Mouse (Mus musculus) midbrain, embryonic 16.5 days (tissue): ENCODE data around the gene Plppr3. TPM values are rescaled to one million over a fixed set of nuclear protein-coding genes. Genes with fewer than 3 reads are reported as not detected.

ENCODE experiments used
- ATAC-seq: fragments of 200-750 bp; cut with Nextera tagmentation; 2 replicates; pipeline ENCODE4 v1.8.0; 2017; ENCODE audit warnings: moderate TSS enrichment
- H3K27ac ChIP-seq: fragments of 300-500 bp; sonication (generic); 2 replicates; pipeline ENCODE4 v1.5.1; 2014; ENCODE audit warnings: mild to moderate bottlenecking, low read length, mixed read lengths
- H3K27me3 ChIP-seq: fragments of 300-500 bp; sonication (generic); 2 replicates; pipeline ENCODE4 v1.6.1; 2014; ENCODE audit warnings: low read depth, low read length, mixed read lengths; ENCODE audit not compliant: control insufficient read depth, insufficient read depth
- H3K36me3 ChIP-seq: fragments of 300-500 bp; sonication (generic); 2 replicates; pipeline ENCODE4 v1.6.1; 2014; ENCODE audit warnings: mild to moderate bottlenecking, low read length, moderate library complexity, mixed read lengths; ENCODE audit not compliant: control insufficient read depth, insufficient read depth
- H3K4me1 ChIP-seq: fragments of 300-500 bp; sonication (generic); 2 replicates; pipeline ENCODE4 v1.6.1; 2014; ENCODE audit warnings: mild to moderate bottlenecking, low read length, mixed read lengths; ENCODE audit not compliant: control insufficient read depth, insufficient read depth
- H3K4me2 ChIP-seq: fragments of 300-500 bp; sonication (generic); 2 replicates; pipeline ENCODE4 v1.6.1; 2014; ENCODE audit warnings: mild to moderate bottlenecking, low read length, mixed read lengths
- H3K4me3 ChIP-seq: fragments of 300-500 bp; sonication (generic); 2 replicates; pipeline ENCODE4 v1.5.1; 2014; ENCODE audit warnings: low read depth, mild to moderate bottlenecking, low read length, moderate library complexity, mixed read lengths
- H3K9ac ChIP-seq: fragments of 300-500 bp; sonication (generic); 2 replicates; pipeline ENCODE4 v1.6.1; 2014; ENCODE audit warnings: low read depth, low read length, mixed read lengths
- H3K9me3 ChIP-seq: fragments of 300-500 bp; sonication (generic); replicated peaks from 2 replicates; pipeline ENCODE4 v1.6.1; 2014; ENCODE audit warnings: mild to moderate bottlenecking, low read length, mixed read lengths; ENCODE audit not compliant: control insufficient read depth, poor library complexity, severe bottlenecking
- WGBS: fragments of 180-500 bp; shearing (Covaris S2); extraction: QIAGEN DNeasy Blood & Tissue Kit; methylation state at CpG from one replicate; pipeline ENCODE4 v1.1.7; 2014; 5-methylcytosine and 5-hydroxymethylcytosine counted together
- polyA plus RNA-seq: library from polyadenylated mRNA; unstranded; fragments of >200 nt; fragmentation: Nextera tagmentation; extraction: Ambion mirVana; gene quantifications from 2 replicates; pipeline ENCODE4 v1.2.1, GENCODE M21; 2015

The Plppr3 gene
- polyA plus RNA-seq, 1 experiment from 2014 or later, result 471 TPM

DNA sequence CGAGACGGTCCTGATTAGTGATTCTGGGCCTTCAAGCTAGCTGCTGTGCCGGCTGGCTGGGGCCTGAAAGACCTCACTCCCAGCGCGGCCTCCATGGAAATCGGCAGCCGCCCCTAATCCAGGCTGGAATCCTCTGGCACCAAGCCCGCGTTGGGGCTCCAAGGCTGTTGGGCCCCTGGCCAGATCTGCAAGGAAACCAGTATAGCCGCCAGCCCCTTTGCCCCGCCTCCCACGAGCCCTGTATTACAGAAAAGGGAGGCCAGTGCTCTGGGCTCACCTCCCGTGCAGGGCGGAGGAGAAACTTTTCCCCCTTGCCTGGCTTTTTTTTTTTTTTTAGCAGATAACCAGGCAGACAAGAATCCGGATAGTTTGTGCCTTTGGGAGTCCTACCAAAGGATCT lies 21.0 kb downstream of the Plppr3 start:
- Histone ChIP-seq H3K4me2 (peak overlapping the region; percentile 91), H3K9ac (peak overlapping the region; percentile 86), H3K27me3 (no peaks in the 10 kb centered on the region), H3K36me3 (no peaks in the 10 kb centered on the region), H3K4me1 (peaks cover 52% of the 10 kb centered on the region), H3K27ac (peak overlapping the region; percentile 96), H3K4me3 (peak overlapping the region; percentile 83), H3K9me3 (no peaks in the 10 kb centered on the region)
- peak; percentile 16; the same call in 1 of the 2 replicates for ATAC-seq
- WGBS, result 2% methylated on average over 15 of the region's 15 CpGs

DNA sequence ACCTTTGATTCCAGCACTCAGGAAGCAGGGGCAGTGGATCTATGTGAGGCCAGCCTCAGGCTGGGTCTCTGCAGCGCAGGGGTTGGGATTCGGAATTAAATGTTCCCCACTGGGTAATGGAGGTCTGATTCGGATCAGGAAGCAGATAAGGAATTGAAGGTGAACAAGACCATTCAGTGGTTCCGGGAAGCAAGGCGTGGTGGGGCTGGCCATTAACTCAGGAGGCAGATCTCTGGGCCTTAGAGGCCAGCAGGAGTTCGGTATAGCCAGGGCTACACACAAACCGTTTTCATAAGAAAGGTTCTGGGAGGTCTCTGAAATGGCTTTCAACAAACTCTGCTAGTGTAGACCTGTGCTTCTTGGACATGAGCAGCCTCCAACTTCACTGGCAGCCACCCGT lies 21.6 kb downstream of the Plppr3 start:
- no peaks in the 10 kb centered on the region for H3K36me3 ChIP-seq
- H3K4me2 ChIP-seq, result peak overlapping the region; percentile 91
- peak overlapping the region; percentile 96 for H3K27ac ChIP-seq
- H3K4me1 ChIP-seq, result peaks cover 46% of the 10 kb centered on the region
- peak overlapping the region; percentile 83 for H3K4me3 ChIP-seq
- ATAC-seq, result no peak
- H3K27me3 ChIP-seq, result no peaks in the 10 kb centered on the region
- 12% methylated on average over 8 of the region's 8 CpGs for WGBS
- H3K9ac ChIP-seq, result peak overlapping the region; percentile 86
- H3K9me3 ChIP-seq, result no peaks in the 10 kb centered on the region

DNA sequence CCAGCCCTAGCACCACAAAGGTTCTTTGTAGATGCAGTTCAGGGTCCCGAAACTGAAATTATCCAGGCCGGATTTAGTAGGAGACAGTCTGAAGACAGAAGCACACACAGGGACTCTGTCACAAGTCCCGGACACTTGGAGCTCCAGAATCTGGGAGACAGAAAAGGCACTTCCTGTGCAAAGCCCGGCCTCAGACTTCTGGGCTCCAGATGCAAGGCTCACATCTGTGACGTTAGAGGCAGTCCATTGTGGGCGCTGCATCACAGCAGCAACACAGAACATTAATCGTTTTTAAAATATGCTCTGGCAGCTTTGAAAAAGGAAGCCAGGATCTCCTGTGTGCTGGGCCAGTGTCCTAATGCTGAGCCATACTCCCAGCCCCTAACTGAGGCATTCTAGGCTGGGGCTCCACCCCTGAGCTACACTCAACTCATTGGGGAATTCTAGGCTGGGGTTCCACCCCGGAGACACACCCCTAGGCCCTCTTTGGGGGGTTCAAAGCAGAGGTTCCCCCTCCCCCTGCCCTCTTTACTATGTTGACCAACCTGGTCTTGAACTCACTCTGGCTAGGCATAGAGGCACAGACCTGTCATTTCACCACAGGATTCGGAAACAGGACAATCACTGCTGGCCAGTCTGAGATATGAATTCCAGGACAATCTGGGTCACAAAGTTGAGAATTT lies 22.2 kb downstream of the Plppr3 start:
- H3K4me2 ChIP-seq, result peak overlapping the region; percentile 91
- H3K4me3 ChIP-seq, result peak overlapping the region; percentile 83; the same call in 1 of the 2 replicates
- peaks cover 40% of the 10 kb centered on the region for H3K4me1 ChIP-seq
- peak overlapping the region; percentile 96 for H3K27ac ChIP-seq
- H3K9ac ChIP-seq, result peak overlapping the region; percentile 86
- no peaks in the 10 kb centered on the region for H3K36me3 ChIP-seq
- 58% methylated on average over 9 of the region's 9 CpGs for WGBS
- H3K27me3 ChIP-seq, result no peaks in the 10 kb centered on the region
- H3K9me3 ChIP-seq, result no peaks in the 10 kb centered on the region
- no peak for ATAC-seq

DNA sequence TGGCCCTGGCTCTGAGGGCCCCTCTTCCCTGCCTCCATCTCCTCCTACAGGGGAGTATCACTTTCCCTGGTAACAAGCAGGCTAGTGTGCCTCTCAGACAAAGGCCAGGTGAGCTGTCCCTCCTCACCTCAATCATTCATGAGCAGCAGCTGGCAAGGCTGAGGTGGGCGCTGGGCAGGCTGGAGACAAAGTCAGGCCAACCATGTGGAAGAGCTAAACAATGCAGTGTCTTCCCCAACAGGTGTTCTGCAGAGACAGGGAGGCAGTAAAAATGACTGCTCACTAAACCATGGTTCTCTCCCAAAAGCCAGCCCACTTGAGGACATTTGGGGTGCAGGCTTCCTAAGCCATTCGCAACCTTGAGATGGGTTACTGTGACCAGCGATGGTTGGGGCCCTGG lies 22.8 kb downstream of the Plppr3 start:
- Histone ChIP-seq H3K27me3 (no peaks in the 10 kb centered on the region), H3K4me1 (peaks cover 34% of the 10 kb centered on the region), H3K27ac (peak overlapping the region; percentile 96), H3K36me3 (no peaks in the 10 kb centered on the region), H3K4me3 (no peak overlapping the region), H3K9ac (peak overlapping the region; percentile 86), H3K4me2 (peak overlapping the region; percentile 91; the same call in 1 of the 2 replicates), H3K9me3 (no peaks in the 10 kb centered on the region)
- no peak for ATAC-seq
- 79% methylated on average over 3 of the region's 3 CpGs for WGBS

DNA sequence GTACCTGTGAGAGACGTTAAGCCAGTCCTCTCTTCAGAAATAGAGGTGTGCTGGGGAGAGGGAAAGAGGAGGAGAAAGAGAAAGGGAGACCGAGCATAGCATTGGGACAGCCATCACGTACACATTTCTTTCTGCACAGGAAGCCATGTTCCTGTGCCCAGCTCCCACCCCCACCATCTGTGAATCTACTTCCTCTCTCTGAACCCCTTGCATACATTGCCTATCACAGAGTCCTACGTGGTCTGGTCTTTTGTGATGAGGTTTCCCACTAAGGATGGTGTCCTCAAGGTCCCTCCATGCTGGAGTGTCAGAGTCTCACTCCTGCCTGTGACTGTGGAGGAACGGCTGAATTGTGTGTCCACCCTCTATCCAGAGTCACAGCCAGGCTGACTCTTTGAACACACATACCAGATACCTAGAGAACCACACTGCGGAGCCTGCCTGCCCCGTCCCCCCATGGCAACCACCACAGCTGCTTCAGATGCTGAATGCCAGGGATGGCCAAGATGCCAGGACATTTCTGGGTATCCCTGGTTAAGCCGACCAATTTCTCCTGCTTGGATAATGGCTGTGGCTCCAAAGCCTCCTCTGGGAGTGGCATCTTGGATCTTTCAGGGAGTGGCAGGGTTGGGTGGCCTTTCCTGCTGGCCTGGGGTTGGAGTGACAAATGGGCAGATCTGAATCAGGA lies 24.3 kb downstream of the Plppr3 start:
- peaks cover 22% of the 10 kb centered on the region for H3K4me1 ChIP-seq
- no peak for ATAC-seq
- H3K36me3 ChIP-seq, result no peaks in the 10 kb centered on the region
- no peak overlapping the region for H3K4me2 ChIP-seq
- H3K27me3 ChIP-seq, result no peaks in the 10 kb centered on the region
- H3K27ac ChIP-seq, result no peak overlapping the region
- no peak overlapping the region for H3K9ac ChIP-seq
- H3K4me3 ChIP-seq, result no peak overlapping the region
- WGBS, result 83% methylated on average over 8 of the region's 8 CpGs
- H3K9me3 ChIP-seq, result no peaks in the 10 kb centered on the region

DNA sequence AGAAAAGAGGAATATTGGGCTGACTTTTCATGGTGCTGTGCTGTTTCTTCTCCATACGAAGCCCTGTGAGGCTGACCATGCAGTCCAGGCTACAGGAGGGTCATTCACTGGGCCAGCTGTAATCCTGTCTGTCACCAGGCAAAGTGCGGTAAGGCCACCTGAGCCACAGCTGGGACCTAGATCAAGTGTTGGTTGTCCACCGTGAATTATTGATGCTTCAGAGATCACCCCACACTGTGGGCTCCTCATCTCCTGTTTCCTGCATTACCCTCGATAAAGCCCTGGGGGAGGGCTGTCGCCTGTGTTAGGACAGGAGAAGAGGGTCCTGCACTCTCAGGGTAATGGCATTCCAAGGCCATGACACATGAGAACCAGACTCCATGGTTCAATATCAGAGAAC lies 27.9 kb downstream of the Plppr3 start:
- Histone ChIP-seq H3K4me1 (peaks cover 4% of the 10 kb centered on the region; the same call in 1 of the 2 replicates), H3K27me3 (no peaks in the 10 kb centered on the region), H3K4me3 (no peak overlapping the region), H3K4me2 (no peak overlapping the region), H3K36me3 (no peaks in the 10 kb centered on the region), H3K9ac (no peak overlapping the region), H3K9me3 (no peaks in the 10 kb centered on the region), H3K27ac (no peak overlapping the region)
- no peak for ATAC-seq
- WGBS, result 72% methylated on average over 5 of the region's 5 CpGs

DNA sequence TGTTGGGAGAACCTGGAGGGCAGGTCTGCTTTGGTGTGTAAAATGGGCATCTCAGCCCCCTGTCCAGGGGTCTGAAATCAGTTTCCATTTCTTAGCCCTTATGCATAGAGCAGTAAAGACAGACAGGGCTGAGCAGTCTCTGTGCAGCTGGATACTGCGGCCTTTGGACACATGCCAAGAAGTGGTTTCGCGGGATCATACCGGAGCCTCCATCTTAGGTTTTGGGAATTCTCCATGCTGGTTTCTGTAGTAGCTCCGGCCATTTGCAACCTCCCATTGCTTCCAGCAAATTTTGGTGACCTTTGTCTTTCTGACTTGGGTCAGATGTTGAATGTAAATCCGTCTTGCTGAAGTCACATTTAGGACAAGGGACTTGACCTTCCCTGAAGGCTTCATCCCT lies 31.0 kb downstream of the Plppr3 start:
- Histone ChIP-seq H3K9ac (no peak overlapping the region), H3K27me3 (no peaks in the 10 kb centered on the region), H3K4me3 (no peak overlapping the region), H3K4me2 (no peak overlapping the region), H3K27ac (no peak overlapping the region), H3K9me3 (no peaks in the 10 kb centered on the region), H3K4me1 (peaks cover 11% of the 10 kb centered on the region), H3K36me3 (no peaks in the 10 kb centered on the region)
- no peak for ATAC-seq
- WGBS, result 62% methylated on average over 6 of the region's 6 CpGs

DNA sequence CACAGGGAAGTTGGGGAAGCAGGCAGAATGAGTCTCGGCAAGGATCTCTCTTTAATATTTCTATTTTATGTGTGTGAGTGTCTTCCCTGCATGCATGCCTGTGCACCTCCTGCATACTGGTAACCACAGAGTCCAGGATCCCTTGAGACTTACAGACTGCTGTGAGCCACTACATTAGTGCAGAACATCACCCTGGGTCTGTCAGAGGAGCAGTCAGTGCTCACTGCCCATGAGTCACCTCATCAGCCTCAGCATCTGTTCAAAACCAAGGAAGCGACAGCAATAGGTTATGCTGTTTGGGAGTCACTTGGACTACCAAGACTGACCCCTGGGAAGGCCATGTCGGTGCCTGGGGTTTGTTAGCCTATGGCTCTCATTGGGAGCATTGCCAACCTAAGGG lies 32.1 kb downstream of the Plppr3 start:
- no peak for ATAC-seq
- Histone ChIP-seq H3K4me3 (no peak overlapping the region), H3K9ac (no peak overlapping the region), H3K4me1 (peaks cover 11% of the 10 kb centered on the region), H3K4me2 (no peak overlapping the region), H3K9me3 (no peaks in the 10 kb centered on the region), H3K27me3 (no peaks in the 10 kb centered on the region), H3K27ac (no peak overlapping the region), H3K36me3 (no peaks in the 10 kb centered on the region)
- 69% methylated on average over 3 of the region's 3 CpGs for WGBS
